Mouse (Mus musculus): ENCODE data around the gene Nectin3. TPM values are rescaled to one million over a fixed set of nuclear protein-coding genes. Genes with fewer than 3 reads are reported as not detected.
"Not testable (repeated sequence)": the region's sequence is repeated elsewhere in the genome, so short reads cannot be mapped to it uniquely, and the experiment has no call there.

Nectin3 gene
- polyA plus RNA-seq, 1 experiment, result not detected

- 82% methylated on average over 6 of the region's 6 CpGs for WGBS
- Histone ChIP-seq H3K4me1 (ENCODE audit: control insufficient read depth, insufficient read depth, low read length) (no peaks in the 10 kb centered on the region), H3K27ac (ENCODE audit: insufficient read depth, low read depth, low read length) (no peak overlapping the region), H3K4me3 (ENCODE audit: insufficient read depth, low read depth, low read length) (no peak overlapping the region)
- no peak for TF ChIP-seq POLR2A (IDR thresholded peaks at IDR 0.05; ENCODE audit: insufficient read depth, low read depth, low read length)
- TF ChIP-seq CTCF (IDR thresholded peaks at IDR 0.05; ENCODE audit: insufficient read depth, low read depth, low read length), result no peak
These were observed 108.8 kb downstream of the Nectin3 start for GRCm38 (mm10) chr16:46389415-46390033.

- Histone ChIP-seq H3K4me1 (ENCODE audit: control insufficient read depth, insufficient read depth, low read length) (no peaks in the 10 kb centered on the region), H3K4me3 (ENCODE audit: insufficient read depth, low read depth, low read length) (no peak overlapping the region), H3K27ac (ENCODE audit: insufficient read depth, low read depth, low read length) (no peak overlapping the region)
- no peak for TF ChIP-seq POLR2A (IDR thresholded peaks at IDR 0.05; ENCODE audit: insufficient read depth, low read depth, low read length)
- WGBS, result 55% methylated on average over 11 of the region's 11 CpGs
These were observed 109.6 kb downstream of the Nectin3 start for GRCm38 (mm10) chr16:46388527-46389414.

GRCm38 (mm10) chr16:46384279-46384678 lies 114.0 kb downstream of the Nectin3 start:
- H3K27ac ChIP-seq (ENCODE audit: insufficient read depth, low read depth, low read length), result no peak overlapping the region
- WGBS, result 78% methylated on average over 5 of the region's 5 CpGs
- TF ChIP-seq POLR2A (IDR thresholded peaks at IDR 0.05; ENCODE audit: insufficient read depth, low read depth, low read length) (no peak), CTCF (IDR thresholded peaks at IDR 0.05; ENCODE audit: insufficient read depth, low read depth, low read length) (no peak)
- no peak overlapping the region for H3K4me3 ChIP-seq (ENCODE audit: insufficient read depth, low read depth, low read length)
- no peaks in the 10 kb centered on the region for H3K4me1 ChIP-seq (ENCODE audit: control insufficient read depth, insufficient read depth, low read length)

DNA sequence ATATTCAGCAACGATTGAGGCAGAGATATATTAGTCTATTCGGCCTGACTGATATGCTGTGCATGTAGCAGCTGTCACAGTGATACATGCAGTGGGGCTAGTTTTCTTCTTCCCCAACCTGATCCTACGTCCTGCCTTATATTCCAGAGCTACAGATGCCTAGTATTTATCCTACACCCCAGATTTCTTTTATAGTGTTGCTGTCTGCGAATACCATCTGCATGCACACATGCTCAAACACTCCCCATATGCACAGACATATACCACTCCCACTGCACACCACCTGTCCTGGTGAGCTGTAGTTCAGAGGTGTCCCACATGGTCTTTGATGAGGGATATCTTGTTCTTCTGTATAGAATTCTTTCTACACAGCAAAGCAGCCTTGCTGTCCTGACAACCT lies 115.0 kb downstream of the Nectin3 start:
- no peak overlapping the region for H3K27ac ChIP-seq (ENCODE audit: insufficient read depth, low read depth, low read length)
- TF ChIP-seq CTCF (IDR thresholded peaks at IDR 0.05; ENCODE audit: insufficient read depth, low read depth, low read length), result no peak
- no peak for TF ChIP-seq POLR2A (IDR thresholded peaks at IDR 0.05; ENCODE audit: insufficient read depth, low read depth, low read length)
- WGBS, result 89% methylated on average over 4 of the region's 4 CpGs
- no peaks in the 10 kb centered on the region for H3K4me1 ChIP-seq (ENCODE audit: control insufficient read depth, insufficient read depth, low read length)
- no peak overlapping the region for H3K4me3 ChIP-seq (ENCODE audit: insufficient read depth, low read depth, low read length)

GRCm38 (mm10) chr16:46376575-46376974 lies 121.8 kb downstream of the Nectin3 start:
- no peak overlapping the region for H3K27ac ChIP-seq (ENCODE audit: insufficient read depth, low read depth, low read length)
- TF ChIP-seq POLR2A (IDR thresholded peaks at IDR 0.05; ENCODE audit: insufficient read depth, low read depth, low read length) (no peak), CTCF (IDR thresholded peaks at IDR 0.05; ENCODE audit: insufficient read depth, low read depth, low read length) (no peak)
- no peak overlapping the region for H3K4me3 ChIP-seq (ENCODE audit: insufficient read depth, low read depth, low read length)
- 46% methylated on average over 3 of the region's 3 CpGs for WGBS
- no peaks in the 10 kb centered on the region for H3K4me1 ChIP-seq (ENCODE audit: control insufficient read depth, insufficient read depth, low read length)

DNA sequence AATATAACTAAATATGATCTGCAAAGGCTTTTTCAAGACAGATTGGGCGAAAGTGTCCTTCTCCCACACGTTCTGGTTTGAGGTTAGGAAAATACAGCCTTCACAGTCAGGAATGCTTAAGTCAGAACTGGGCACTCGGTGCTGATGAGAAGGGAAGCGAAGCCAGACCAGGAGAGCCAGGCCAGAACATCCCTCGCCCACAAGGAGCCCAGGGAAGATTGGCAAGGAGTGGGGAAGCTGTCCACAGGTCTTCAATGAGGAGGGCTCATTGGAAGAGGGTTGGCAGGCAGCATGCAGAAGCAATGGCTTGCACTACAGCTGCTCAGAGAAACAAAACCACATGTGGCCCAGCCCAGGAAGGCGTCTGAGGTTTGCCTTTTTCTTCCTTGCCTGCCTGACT lies 136.3 kb downstream of the Nectin3 start:
- no peak for TF ChIP-seq CTCF (IDR thresholded peaks at IDR 0.05; ENCODE audit: insufficient read depth, low read depth, low read length)
- no peak for TF ChIP-seq POLR2A (IDR thresholded peaks at IDR 0.05; ENCODE audit: insufficient read depth, low read depth, low read length)
- H3K4me3 ChIP-seq (ENCODE audit: insufficient read depth, low read depth, low read length), result no peak overlapping the region
- WGBS, result 54% methylated on average over 6 of the region's 6 CpGs
- H3K4me1 ChIP-seq (ENCODE audit: control insufficient read depth, insufficient read depth, low read length), result peaks cover 7% of the 10 kb centered on the region; the same call in 1 of the 2 replicates
- H3K27ac ChIP-seq (ENCODE audit: insufficient read depth, low read depth, low read length), result no peak overlapping the region

DNA sequence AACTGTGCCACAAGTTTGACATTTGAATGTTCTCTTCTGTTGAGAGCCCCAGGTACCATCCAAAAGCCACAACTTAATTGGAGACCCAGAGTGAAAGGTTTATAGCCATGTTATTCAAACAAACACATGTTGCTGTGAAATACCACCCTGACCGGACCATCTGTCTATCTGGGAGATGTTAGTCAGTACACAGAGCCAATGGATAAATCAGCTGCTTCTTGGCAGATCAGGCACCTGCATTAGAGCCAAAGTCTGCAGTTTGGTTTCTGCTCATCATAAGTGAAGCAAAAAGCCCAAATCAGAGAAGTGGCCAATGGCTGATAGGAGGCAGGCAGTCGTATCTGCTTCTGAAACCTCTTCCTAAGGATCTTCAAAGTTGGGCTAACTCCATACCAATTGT lies 140.7 kb downstream of the Nectin3 start:
- H3K4me3 ChIP-seq (ENCODE audit: insufficient read depth, low read depth, low read length); H3K4me1 ChIP-seq (ENCODE audit: control insufficient read depth, insufficient read depth, low read length): not testable (repeated sequence)
- 91% methylated on average over 2 of the region's 2 CpGs for WGBS

GRCm38 (mm10) chr16:46356663-46357062 lies 141.7 kb downstream of the Nectin3 start:
- TF ChIP-seq POLR2A (IDR thresholded peaks at IDR 0.05; ENCODE audit: insufficient read depth, low read depth, low read length) (no peak), CTCF (IDR thresholded peaks at IDR 0.05; ENCODE audit: insufficient read depth, low read depth, low read length) (no peak)
- H3K4me3 ChIP-seq (ENCODE audit: insufficient read depth, low read depth, low read length), result no peak overlapping the region
- H3K4me1 ChIP-seq (ENCODE audit: control insufficient read depth, insufficient read depth, low read length), result 0 out of 2 replicates have a peak, but pooled peaks cover 2% of the 10 kb centered on the region
- H3K27ac ChIP-seq (ENCODE audit: insufficient read depth, low read depth, low read length), result no peak overlapping the region
- 35% methylated on average over 3 of the region's 3 CpGs for WGBS

More for the DNA sequence above, 140.7 kb downstream of the Nectin3 start:
- not testable (repeated sequence) for H3K27ac ChIP-seq (ENCODE audit: insufficient read depth, low read depth, low read length)

All from olfactory bulb, adult 2 months (tissue).